Mouse (Mus musculus): ENCODE results near the gene Dpp6.
A peak's percentile ranks its signal among the peaks of the same experiment; 100 is the strongest.
"Not testable (repeated sequence)": the region's sequence is repeated elsewhere in the genome, so short reads cannot be mapped to it uniquely, and the experiment has no call there.

Gene Dpp6

DNA sequence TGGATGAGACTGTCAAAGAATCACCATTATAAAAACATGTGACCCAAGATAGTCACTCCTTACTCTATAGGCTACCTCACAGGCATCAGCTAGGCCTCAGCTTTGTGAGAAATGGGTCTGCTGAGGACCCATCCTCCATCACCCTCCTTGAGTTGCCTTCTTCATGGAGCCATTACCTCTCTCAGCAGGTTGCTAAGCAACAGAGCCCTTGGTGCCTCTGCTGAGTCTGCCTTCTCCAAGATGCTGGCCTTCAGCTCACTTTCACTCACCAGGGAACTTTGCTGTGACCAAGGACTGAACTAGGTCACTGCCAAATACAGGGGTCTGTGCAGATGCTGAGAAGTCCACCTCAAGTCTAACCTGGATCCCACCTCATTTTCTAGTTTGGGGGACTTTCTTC is 582.1 kb downstream of the Dpp6 start:
- no peak for DNase-seq

DNA sequence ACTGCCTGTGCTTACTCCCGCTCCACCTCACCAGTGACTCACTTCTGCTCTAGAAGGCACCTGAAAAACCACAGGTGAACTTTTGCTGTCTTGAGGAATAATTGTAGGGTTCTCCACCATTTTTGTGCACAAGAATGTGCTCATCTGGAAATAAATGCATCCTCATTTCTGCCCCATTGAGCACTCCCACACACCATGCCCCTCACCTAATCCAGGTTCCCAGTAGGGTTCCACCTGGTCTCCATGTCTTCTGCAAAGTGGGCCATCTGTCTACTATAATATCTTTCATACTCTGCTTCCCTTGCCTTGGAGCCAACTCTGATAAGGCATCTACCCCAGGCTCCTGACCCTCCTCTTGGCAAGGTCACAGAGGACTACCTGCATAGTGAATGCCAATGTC is 585.6 kb downstream of the Dpp6 start:
- no peak for DNase-seq

DNA sequence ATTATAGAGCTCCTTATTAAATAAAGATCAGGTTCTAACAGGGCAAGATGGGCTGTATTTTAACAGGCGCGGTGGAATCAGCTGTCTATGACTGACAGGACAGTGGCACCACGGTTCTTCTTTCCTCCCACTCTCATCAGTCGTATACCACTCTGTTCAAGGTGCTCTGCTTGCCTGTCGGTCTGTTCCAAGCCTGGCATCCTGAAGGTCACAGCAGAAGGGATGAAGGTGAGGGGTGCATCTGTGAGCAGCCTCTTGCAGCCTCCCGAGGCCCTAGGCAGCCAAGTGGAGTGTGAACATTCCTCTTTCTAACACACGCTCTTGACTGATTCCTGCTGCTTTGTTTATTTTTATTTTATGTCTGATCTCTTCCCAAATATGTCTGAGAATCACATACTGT is 591.9 kb downstream of the Dpp6 start:
- DNase-seq: no peak

DNA sequence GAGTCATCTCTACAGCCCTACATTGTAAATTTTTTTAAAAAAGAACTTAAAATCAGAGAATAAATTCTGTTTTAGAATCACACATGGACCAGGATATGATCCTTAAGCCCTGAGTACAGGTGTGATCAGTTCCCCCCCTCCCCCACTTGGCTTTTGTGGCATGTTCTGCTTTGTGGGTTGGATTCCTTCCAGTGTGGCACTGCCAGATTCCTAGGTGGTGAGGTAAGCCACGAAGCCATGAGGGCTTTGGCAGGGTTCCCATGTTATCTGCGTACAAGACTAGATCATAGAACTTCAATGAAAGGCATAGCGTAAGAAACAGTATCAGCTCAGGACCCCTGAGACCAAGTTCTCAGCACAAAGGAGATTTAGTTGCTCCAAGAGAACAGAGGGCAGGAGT is 596.0 kb downstream of the Dpp6 start:
- DNase-seq: peak; percentile 78

- no peak for DNase-seq
Observed at GRCm38 (mm10) chr5:27415518-27415917, 598.5 kb downstream of the Dpp6 start.

- no peak for DNase-seq
Observed at GRCm38 (mm10) chr5:27416571-27416970, 599.6 kb downstream of the Dpp6 start.

DNA sequence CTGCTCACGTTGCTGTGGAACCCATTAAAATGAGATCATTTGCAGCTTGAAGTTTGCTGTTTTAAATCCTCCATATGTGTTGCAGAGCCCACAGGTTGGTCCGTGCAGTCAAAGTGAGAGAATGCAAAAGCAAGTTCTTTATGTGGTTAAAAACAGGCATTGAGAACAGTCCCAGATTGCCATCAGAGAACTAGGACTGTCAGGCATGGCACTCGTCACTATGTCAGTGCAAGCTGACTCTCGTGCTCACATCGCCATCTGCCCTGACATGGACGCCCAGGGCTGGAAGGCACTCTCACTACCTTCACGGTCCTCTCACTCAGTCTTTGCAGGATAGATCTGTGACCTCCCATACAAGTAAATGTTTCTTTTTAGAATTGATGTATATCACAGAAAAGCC is 600.4 kb downstream of the Dpp6 start:
- DNase-seq: no peak

DNA sequence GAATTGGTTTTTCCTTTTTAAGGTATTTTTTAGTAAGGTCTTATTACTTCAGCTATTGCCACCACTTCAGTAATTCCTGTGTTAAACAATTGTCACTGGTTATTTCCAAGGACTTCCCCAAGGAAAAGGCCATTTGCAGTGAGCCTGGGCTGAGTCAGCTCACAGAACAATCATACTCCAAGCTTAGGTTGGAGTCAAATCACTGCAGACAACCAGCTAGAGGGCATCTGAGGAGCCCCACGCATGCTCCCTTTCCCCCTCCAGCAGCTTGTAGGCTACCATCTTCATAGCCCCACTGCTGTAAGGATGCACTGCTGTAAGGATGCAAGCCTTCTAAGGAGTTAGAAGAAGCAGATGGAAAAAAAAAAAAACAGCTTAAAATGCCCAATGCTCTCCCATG is 601.9 kb downstream of the Dpp6 start:
- no peak for DNase-seq

DNA sequence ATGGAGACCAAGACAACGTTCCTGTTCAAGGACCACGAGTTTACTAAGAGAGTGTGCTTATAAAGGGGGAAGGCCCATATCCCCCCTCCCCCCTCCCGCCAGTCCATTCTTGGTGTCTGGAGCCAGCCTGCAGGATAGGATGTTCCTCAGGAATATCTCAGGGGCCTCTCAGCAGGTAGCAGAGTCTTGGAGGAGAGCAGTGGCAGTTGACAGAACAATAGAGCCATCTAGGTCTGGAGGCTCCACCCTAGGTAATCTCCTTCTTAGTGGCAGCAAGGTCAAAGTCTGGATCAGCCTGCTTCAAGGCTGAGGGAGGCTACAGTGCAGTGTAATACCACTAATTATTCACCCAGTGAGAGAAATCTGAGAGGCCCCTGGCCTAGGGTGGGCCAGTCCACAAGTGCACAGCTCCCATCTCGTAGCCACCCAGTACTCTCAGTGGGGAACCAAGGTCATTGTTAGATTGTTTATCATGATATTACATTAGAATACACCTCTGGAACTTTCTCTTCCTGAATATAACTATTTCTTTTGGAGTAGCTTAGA is 604.2 kb downstream of the Dpp6 start:
- no peak for DNase-seq

GRCm38 (mm10) chr5:27423766-27424165 is 606.8 kb downstream of the Dpp6 start:
- DNase-seq: no peak

DNA sequence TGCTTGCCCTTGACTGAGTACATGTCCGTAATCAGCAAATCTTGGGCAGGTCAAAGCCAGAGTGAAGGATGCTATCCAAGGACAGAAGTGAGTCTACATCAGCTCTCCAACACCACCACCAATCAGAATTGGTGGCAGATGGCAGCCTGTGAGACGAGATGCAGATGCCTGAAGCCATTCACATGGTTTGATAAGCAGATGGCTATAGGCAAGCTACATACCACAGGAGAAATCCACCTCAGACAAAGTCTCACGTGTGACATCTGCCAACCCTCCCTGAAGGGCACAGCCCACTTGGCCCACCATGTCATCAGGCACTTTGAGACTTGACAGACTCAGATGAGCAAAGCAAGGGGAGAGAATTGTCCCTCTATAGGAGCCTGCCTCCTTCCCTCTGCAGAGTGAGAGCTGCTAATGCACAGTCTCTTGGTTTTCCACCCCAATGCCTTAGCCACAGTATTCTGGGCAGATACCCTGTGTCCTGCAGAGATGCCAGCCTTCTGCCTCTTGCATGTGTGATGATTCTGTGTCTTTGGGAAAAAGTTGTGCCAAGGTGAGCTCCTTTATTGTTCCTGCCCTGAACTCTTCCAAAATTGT is 607.6 kb downstream of the Dpp6 start:
- DNase-seq: no peak

DNA sequence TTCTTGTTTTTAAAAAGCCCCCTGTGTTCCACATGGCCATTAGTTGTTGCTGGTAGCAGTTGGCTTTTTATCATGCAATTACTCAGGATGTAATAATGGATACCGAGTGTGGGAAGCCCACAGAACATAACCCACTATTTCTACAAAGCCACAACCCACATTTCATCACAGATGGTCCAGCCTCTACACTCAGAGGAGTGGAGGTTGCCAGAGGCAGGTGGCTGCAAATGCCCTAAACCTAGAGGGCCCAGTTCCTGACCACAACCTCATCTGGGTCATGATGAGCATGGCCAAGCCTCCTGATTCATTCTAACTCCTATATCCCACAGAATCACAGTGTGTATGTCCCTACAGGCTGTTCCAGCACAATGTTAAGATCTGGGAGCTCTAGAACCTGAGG is 609.2 kb downstream of the Dpp6 start:
- DNase-seq: no peak

DNA sequence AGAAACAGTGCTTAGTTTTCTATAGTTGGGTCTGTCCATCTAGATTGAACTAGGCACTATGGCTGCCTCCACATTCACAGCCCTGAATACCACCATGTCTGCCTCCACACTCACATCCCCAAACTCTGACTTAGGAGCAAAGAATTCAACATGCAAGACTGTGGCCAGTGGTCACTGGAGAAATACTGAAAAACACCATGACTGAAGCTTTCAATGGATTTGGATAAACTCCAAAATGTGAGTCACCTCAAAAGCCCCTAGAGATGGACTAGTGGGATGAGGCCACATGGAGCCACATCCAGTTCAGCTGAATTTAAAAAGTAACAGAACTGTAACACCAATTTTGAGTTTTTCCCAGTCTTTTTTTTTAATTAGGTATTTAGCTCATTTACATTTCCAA is 616.6 kb downstream of the Dpp6 start:
- no peak for DNase-seq

GRCm38 (mm10) chr5:27453201-27453845 is 636.3 kb downstream of the Dpp6 start:
- DNase-seq: no peak

DNA sequence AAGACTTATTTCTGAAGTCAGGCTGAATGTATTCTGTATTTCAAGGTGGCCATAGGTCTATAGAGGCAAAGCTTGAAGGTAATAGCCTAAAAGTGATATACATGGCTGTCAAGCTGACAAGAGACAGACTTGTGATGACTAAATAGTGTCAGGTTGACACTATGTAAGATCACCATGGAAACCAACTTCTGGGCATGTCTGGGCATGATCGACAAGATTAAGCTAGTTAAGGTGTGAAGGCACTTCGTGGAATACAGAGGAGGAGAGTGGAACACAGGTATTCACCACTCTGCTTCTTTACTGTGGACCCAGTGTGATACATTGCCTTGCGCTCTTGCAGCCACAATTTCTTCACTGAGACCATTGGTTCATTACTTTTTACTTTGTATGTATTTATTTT is 637.4 kb downstream of the Dpp6 start:
- DNase-seq: no peak

- no peak for DNase-seq
Observed at GRCm38 (mm10) chr5:27456981-27457380, 640.0 kb downstream of the Dpp6 start.

GRCm38 (mm10) chr5:27457686-27458085 is 640.7 kb downstream of the Dpp6 start:
- no peak for DNase-seq

- DNase-seq: no peak
Observed at GRCm38 (mm10) chr5:27474964-27475465, 658.0 kb downstream of the Dpp6 start.

- DNase-seq: no peak
Observed at GRCm38 (mm10) chr5:27481706-27482105, 664.7 kb downstream of the Dpp6 start.

DNA sequence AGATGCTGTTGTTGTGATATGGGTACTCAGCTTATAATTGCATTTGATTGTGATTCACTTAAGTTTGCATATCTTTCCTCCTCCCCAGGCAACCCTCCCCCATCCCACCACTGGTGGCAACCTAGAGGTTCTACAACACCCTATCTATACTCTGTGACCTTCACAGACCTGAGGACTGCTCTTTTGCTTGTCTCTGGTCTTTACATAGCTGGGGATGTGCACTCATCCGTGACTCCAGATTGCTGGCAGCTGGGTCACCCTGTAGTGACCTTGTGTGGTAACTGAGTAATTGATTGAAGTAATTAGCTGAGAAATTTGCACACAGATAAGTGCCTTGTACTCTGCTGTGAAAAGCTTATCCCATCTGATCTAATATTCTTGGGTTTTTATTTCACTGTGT is 669.1 kb downstream of the Dpp6 start:
- peak; percentile 15 for DNase-seq

DNA sequence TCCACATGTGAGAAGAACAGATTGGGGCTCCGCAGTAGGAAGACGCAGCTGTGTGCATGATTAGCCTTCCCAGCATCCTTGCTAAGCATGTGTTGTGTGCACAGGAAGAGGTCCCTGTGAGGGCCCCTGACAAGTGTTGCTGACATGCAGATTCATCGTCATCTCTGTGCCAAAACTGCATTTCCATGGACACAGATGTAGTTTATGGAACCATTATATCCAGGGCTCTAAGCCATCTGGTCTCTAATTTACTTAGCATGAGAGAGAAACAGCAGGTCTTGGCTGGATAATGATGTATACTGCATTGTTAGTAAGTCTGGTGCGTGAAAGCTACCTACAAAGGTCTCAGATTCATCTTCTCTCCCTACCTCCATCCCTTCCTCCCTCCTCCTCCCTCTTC is 673.9 kb downstream of the Dpp6 start:
- DNase-seq: no peak

GRCm38 (mm10) chr5:27501338-27501737 is 684.3 kb downstream of the Dpp6 start, which contains the start of gene Speer4b:
Gene Speer4b, minus strand, starts transcription at chr5:27501438.
- not testable (repeated sequence) for DNase-seq

DNA sequence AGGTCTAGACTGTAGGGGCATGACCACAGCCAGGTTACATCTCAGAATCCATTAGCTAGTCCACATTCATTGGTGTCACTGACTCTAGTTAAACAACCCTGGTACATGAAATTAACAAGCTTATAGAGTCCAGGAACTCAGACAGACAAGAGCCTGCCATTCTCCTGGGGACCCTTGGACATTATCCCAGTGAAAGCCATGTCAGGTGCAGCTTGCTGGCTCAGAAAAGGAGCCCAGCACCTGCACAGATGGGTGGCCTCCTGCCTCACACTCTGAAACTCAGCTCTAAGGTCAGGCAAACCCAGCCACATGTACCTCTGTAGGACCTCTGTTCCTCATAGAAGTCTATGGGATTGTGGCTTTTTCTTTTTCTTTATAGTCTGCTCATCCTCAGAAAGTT is 701.7 kb downstream of the Dpp6 start:
- no peak for DNase-seq

GRCm38 (mm10) chr5:27526906-27527305 is 709.9 kb downstream of the Dpp6 start:
- no peak for DNase-seq

All from kidney, adult 11 months (tissue).